Mouse (Mus musculus): ENCODE measurements at regions not wholly inside any gene's neighbourhood (a gene's known extent, or its start where the extent isn't known, plus 50 kb on each side); places are given as distances from the start of the nearest gene placed in this dataset.

DNA sequence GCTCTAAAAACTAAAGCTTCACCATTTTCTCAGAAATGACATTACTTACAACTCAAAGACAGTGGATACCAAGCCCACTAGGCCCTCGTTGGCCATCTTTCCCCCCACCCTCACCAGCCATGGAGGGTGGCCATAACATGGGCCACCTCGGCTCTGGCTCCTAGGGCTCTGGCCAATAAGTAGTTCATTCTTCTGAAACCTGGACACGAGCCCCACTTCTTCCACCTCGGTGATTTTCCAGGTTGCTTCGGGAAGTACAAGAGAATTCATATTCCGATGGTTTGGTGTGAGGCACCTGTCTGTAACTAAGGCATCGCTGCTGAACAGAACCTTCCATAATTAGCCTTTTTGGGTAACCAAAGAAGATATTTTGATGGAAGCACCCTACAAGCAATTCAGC, 90.5 kb upstream of the Vps8 start:
- TF ChIP-seq CTCF (IDR thresholded peaks at IDR 0.05; ENCODE audit: insufficient read depth, low read length) (no peak), POLR2A (IDR thresholded peaks at IDR 0.05; ENCODE audit: borderline replicate concordance, extremely low read depth, low read depth, low read length) (no peak)

All from lung, adult 2 months (tissue).